8 mouse cellular contexts compared by ENCODE assay signal in the genomic region with DNA sequence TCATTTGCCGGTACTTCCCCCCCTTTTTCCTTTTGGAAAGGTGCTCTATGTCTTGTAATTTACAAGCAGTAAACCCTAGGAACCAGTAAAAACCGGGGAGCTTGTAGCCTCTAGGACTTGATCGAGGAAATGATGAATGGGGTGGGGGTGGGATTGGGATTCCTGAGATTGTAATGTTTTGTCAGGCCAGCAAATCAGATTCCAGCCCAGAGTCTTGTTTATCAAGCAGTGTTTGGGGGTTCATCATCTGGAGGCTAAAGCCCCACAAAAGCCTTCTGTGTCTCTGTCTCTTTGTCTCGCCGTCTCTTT. TPM values are rescaled to one million over a fixed set of nuclear protein-coding genes. Genes with fewer than 3 reads are reported as not detected.
DNase-seq lines count a peak whose midpoint lies in the region; ATAC-seq and TF ChIP-seq lines count a peak whose summit lies in the region.

No protein-coding gene starts in this region.

- peak overlapping the region; percentile 94 for H3K27ac ChIP-seq in gastrocnemius, adult 2 months
- peak overlapping the region; percentile 65; the same call in 1 of the 2 replicates for H3K27ac ChIP-seq in embryonic facial prominence, embryonic 15.5 days (replicated peaks)
- peak overlapping the region; percentile 66 for H3K27ac ChIP-seq in liver, embryonic 12.5 days

- H3K4me2 ChIP-seq in embryonic facial prominence, embryonic 15.5 days (replicated peaks), result peak overlapping the region; percentile 72
- peak overlapping the region; percentile 87 for H3K4me2 ChIP-seq in liver, embryonic 12.5 days

- no peaks in the 10 kb centered on the region for H3K9me3 ChIP-seq in embryonic facial prominence, embryonic 15.5 days (replicated peaks)
- H3K9me3 ChIP-seq in liver, embryonic 12.5 days (replicated peaks), result no peaks in the 10 kb centered on the region

- H3K27me3 ChIP-seq in embryonic facial prominence, embryonic 15.5 days, result no peaks in the 10 kb centered on the region
- H3K27me3 ChIP-seq in liver, embryonic 12.5 days (replicated peaks), result no peaks in the 10 kb centered on the region

- WGBS in embryonic facial prominence, embryonic 15.5 days, result 2% methylated on average over 5 of the region's 5 CpGs
- 4% methylated on average over 5 of the region's 5 CpGs for WGBS in liver, embryonic 12.5 days (ENCODE audit: insufficient replicate concordance)

- intact Hi-C loops in gastrocnemius, adult 2 months (cut with DNase I), result loop anchor here (5.0 kb wide), 1 partner anchor 74 kb away; a partner anchor contains a TSS

- DNase-seq in gastrocnemius, adult 2 months, result no peak
- no peak for DNase-seq in gastrocnemius, postnatal 25 days
- peak; percentile 28 for DNase-seq in 416B (ENCODE audit: low read depth)
- DNase-seq in right cerebral cortex, postnatal 10 days (ENCODE audit: low spot score in 2 of 2), result no peak
- no peak for DNase-seq in B cell, adult 2 months
- DNase-seq in adrenal gland, adult 8-10 months, result no peak

- no peaks in the 10 kb centered on the region for H3K36me3 ChIP-seq in embryonic facial prominence, embryonic 15.5 days
- H3K36me3 ChIP-seq in liver, embryonic 12.5 days, result no peaks in the 10 kb centered on the region

- H3K4me1 ChIP-seq in embryonic facial prominence, embryonic 15.5 days, result peaks cover 14% of the 10 kb centered on the region
- H3K4me1 ChIP-seq in liver, embryonic 12.5 days, result peaks cover 38% of the 10 kb centered on the region

- no peak for TF ChIP-seq CTCF in gastrocnemius, adult 2 months (IDR thresholded peaks at IDR 0.05)

- H3K4me3 ChIP-seq in gastrocnemius, adult 2 months, result peak overlapping the region; percentile 92
- H3K4me3 ChIP-seq in embryonic facial prominence, embryonic 15.5 days (replicated peaks), result peak overlapping the region; percentile 90
- peak overlapping the region; percentile 87 for H3K4me3 ChIP-seq in liver, embryonic 12.5 days

- ATAC-seq in embryonic facial prominence, embryonic 15.5 days (ENCODE audit: insufficient number of reproducible peaks, low FRiP score, low TSS enrichment, low read depth), result no peak
- ATAC-seq in liver, embryonic 12.5 days, result no peak

- peak overlapping the region; percentile 73 for H3K9ac ChIP-seq in embryonic facial prominence, embryonic 15.5 days
- peak overlapping the region; percentile 82 for H3K9ac ChIP-seq in liver, embryonic 12.5 days

RNA-seq across cellular contexts. Expression of a gene that starts 0.6 kb away (rescaled TPM):
- total RNA-seq in gastrocnemius, adult 2 months (2021), result 10 to 100 TPM; 12.4 to 12.7 TPM
- total RNA-seq in gastrocnemius, postnatal 25 days (2021), result 10 to 100 TPM; 11.6 to 12.5 TPM
- 41.5 and 41.6 TPM in 2 replicates for polyA plus RNA-seq in embryonic facial prominence, embryonic 15.5 days (2015; fragmentation: Nextera tagmentation; extraction: Ambion mirVana)
- 11.9 and 13.3 TPM in 2 replicates for polyA plus RNA-seq in liver, embryonic 12.5 days (2016; fragmentation: Nextera tagmentation; extraction: Ambion mirVana)
- total RNA-seq in adrenal gland, adult 8-10 months (2022), result 10 to 100 TPM; 62.3 to 72.3 (median 68.1) TPM

RNA-seq across cellular contexts. Expression of a gene that starts 18.5 kb away (rescaled TPM):
- 10 to 100 TPM; 24.2 to 31.5 TPM for total RNA-seq in gastrocnemius, adult 2 months (2021)
- total RNA-seq in gastrocnemius, postnatal 25 days (2021), result 10 to 100 TPM; 22.8 to 24.6 TPM
- 45.2 and 51.9 TPM in 2 replicates for polyA plus RNA-seq in embryonic facial prominence, embryonic 15.5 days (2015; fragmentation: Nextera tagmentation; extraction: Ambion mirVana)
- polyA plus RNA-seq in liver, embryonic 12.5 days (2016; fragmentation: Nextera tagmentation; extraction: Ambion mirVana), result 41.7 and 45.2 TPM in 2 replicates
- total RNA-seq in adrenal gland, adult 8-10 months (2022), result 10 to 100 TPM; 35.2 to 44.8 (median 41.3) TPM

Comparison
In these comparisons a context has a peak if more than half of its experiments do, and no peak if none do; other contexts are left out.
1. RNA of a gene that starts 0.6 kb away (total RNA-seq): 62.3 to 72.3 TPM in adrenal gland, adult 8-10 months; 12.4 to 12.7 TPM in gastrocnemius, adult 2 months and 11.6 to 12.5 TPM in gastrocnemius, postnatal 25 days; every median in the first group is over 4 times any median in the second.
2. Peak in every context shown above with its lines, with median percentiles within 50 percentile points of each other: H3K27ac ChIP-seq and H3K4me3 ChIP-seq.